Comparison of ENCODE assay signal across 16 mouse cellular contexts in the genomic region with DNA sequence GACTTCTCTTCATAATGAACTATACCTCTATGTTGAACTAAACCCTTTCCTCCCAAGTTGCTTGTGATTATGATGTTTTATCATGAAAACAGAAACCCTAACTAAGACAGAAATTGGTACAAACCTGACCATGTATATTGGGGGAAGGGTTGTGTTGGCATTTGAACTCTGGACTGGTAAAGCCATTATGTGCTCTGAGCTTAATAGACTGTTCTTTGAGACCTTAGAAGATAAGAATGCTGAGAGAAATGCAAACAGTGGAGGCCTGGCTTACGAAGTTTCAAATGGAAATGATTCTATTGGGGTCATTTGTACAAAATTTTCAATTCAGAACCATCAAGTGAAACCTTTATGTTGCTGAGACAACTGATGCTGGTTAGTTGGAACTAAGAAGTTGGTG.
"Had no signal": no experiment of that assay in that cellular context is flagged by ENCODE, and none has a peak within 500 bp of the region (broad histone marks: within the 10 kb centered on the region; RNA-seq: fewer than 3 reads in every experiment).

No protein-coding gene starts in this region.

- H3K4me2 ChIP-seq: neural tube, embryonic 13.5 days; neural tube, embryonic 15.5 days; stomach, embryonic 15.5 days had no signal

- H3K9me3 ChIP-seq: neural tube, embryonic 13.5 days; neural tube, embryonic 15.5 days; stomach, embryonic 15.5 days had no signal

- H3K36me3 ChIP-seq: neural tube, embryonic 13.5 days; neural tube, embryonic 15.5 days; stomach, embryonic 15.5 days had no signal

- H3K27me3 ChIP-seq: stomach, embryonic 15.5 days had no signal

- DNase-seq: retina, postnatal 1 day; right cerebral cortex, adult 18-20 months; right cerebral cortex, postnatal 14 days; right cerebral cortex, postnatal 25 days; right cerebral cortex, postnatal 4 days; spleen, adult 18-20 months; thymus, adult 18-20 months; thymus, adult 2 months; thymus, postnatal 14 days; thymus, postnatal 25 days; thymus, postnatal 36 days; thymus, postnatal 4 days had no signal

- H3K4me1 ChIP-seq: neural tube, embryonic 13.5 days; neural tube, embryonic 15.5 days; stomach, embryonic 15.5 days had no signal

- H3K4me3 ChIP-seq: neural tube, embryonic 13.5 days; neural tube, embryonic 15.5 days; stomach, embryonic 15.5 days had no signal

- H3K27ac ChIP-seq: neural tube, embryonic 13.5 days; neural tube, embryonic 15.5 days; stomach, embryonic 15.5 days; stomach, postnatal 0 days had no signal

- H3K9ac ChIP-seq: neural tube, embryonic 13.5 days; neural tube, embryonic 15.5 days; stomach, embryonic 15.5 days had no signal
